Mouse (Mus musculus) activated CD4-positive, CD25-positive, alpha-beta regulatory T cell, adult 4 months (primary cell): Measurements from ENCODE around the gene Prr12. TPM values are rescaled to one million over a fixed set of nuclear protein-coding genes. Genes with fewer than 3 reads are reported as not detected.
A peak's percentile ranks its signal among the peaks of the same experiment; 100 is the strongest.

Experiments
- ATAC-seq: one replicate; pipeline ENCODE4 v1.8.0; 2017
- polyA plus RNA-seq, 2 experiments: library from polyadenylated mRNA; unstranded; fragments of 100-300 nt; shearing (Covaris generic); gene quantifications; one replicate each; pipeline ENCODE4 v1.2.1; 2017

Prr12 gene
- polyA plus RNA-seq, 2 experiments from 2014 or later = 9.5 to 11.4 TPM

DNA sequence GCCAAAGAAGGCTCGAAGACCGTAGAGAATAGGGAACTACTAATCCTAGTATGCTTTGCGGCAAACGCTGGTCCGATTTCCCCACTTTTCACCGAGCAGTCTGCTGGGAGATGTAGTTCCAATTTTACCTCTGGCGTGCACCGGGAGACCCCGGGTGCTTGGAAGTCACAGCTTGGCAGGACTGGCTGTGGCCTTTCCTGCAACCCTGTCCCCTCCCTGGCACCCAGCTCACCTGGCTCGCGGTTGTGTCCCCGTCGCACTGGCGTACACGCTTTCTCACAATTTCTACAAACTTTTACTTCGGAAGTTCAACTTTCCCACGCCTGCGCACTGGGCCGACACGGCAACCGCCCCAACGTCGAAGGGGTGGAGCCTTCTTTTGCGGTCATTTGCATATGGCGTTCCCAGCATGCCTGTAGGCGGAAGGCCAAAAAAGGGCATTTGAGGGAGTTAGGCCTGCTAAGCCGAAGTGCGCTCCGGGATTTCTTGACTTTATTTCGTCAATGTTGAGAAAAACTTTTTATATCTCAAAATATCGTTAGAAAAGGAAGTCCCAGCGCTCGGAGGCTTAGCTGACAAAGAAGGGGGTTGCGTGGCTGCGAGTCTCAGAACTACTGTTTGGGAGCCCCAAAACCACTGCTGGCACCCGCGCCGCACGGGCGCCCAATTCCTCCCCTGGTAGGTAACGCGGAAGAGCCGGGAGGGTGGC lies 55.3 kb downstream of the Prr12 start, which contains the start of gene Irf3:
Gene Irf3 (plus strand): TSS at position 418 of the 709 bp plus-strand sequence.
- ATAC-seq = peak; percentile 95

DNA sequence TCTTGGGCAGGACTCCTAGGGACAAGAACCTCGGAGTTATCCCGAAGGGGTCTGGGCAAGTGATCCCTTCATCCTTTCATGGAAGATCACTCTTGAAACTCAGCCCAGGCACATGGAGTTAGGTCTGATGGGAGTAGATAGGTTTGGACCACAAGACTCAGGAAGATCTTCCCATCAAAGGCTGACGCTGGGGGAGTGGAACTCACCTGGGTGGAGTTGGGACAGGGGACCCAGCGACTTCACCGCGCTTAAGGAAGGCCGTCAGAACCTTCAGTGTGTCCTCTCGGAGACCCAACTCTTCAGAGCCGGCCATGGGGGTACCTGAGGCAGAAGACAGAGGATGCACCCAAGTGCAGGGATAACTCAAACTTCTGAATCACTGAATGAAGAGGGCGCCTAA lies 56.0 kb downstream of the Prr12 start:
- ATAC-seq = no peak

GRCm38 (mm10) chr7:44986879-44987718 lies 65.6 kb downstream of the Prr12 start:
- ATAC-seq = no peak

GRCm38 (mm10) chr7:44986192-44986878 lies 66.3 kb downstream of the Prr12 start, which contains the start of gene Prmt1:
Prmt1 (minus strand) TSS chr7:44986568.
- ATAC-seq = peak; percentile 91

- no peak for ATAC-seq
Measured at GRCm38 (mm10) chr7:44985595-44986191, 67.0 kb downstream of the Prr12 start.

DNA sequence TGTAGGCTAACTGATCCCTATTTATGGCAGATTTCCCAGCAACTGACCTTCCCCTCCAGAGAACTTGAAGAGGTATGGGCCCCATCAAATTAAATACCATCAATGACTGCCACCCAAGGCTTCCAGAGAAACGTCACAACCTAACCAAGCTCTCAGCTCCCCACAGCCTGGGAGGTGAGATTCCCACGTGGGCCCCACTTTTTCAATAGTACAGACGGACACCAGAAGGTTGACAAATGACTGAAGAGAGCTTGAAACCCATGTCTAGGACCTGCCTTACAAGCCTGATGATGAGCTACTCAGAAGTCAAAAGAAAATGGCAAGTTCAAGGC lies 67.9 kb downstream of the Prr12 start:
- ATAC-seq = no peak

- no peak for ATAC-seq
Measured at GRCm38 (mm10) chr7:44983944-44984832, 68.5 kb downstream of the Prr12 start.

DNA sequence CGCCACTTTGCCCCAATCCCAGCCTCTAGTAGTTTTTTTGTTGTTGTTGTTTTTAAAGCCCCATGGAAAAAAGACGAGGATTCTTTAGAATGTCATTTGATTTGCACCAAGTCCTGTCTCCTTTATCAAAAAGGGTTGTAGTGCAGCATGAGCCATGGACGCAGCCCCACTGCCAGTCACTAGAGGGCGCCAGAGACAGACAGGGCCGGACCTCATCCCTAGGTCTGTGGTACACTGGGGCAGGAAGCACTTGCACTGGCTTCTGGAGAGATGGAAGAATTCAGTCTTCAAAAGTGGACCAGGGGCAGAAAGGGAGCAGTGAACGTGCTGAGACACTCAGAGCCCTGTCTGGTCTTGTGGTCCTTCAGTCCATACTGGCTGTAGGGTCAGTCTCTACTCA lies 69.6 kb downstream of the Prr12 start:
- ATAC-seq = no peak

DNA sequence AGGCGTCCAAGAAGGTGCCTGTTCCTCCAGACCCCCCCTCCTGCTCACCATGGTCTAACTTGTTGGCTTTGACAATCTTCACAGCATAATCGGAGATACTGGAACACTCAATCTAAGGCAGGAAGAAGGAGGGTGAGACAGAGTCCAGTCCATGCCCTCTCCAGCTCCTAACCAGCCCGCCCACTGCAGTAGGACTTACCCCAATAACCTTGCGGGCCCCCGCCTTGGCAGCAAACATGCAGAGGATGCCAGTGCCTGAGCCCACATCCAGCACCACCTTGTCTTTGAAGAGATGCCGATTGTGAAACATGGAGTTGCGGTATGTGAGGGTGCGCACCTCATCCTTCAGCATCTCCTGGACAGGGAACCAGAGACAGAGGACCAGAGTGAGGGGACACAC lies 71.1 kb downstream of the Prr12 start:
- ATAC-seq = no peak

DNA sequence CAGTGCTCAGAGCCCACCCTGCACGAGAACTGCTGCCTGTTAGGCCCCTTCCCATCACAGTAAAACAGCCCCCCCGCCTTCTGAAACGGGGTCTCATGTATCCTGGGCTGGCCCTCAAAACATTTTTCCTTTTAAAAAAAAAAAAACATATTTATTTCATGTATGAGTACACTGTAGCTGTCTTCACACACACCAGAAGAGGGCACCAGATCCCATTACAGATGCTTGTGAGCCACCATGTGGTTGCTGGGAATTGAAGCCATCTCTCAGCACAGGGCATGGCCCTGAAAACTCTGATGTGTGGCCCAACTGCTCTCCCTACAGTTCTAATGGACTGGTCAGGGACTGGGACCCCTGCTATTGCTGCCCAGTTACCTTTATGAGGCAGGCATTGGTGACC lies 74.4 kb downstream of the Prr12 start:
- ATAC-seq = no peak

Other genes starting within 250 kb of the Prr12 start
- 10 to 100 TPM; 32.1 to 47.7 TPM for gene Nup62, start 236.8 kb downstream of the Prr12 start, polyA plus RNA-seq
- 1 to 10 TPM; 2.0 to 4.1 TPM for gene Il4i1, start 236.5 kb downstream of the Prr12 start, polyA plus RNA-seq
- 1 to 10 TPM in 1 of 2 experiments, not detected in 1; 1.1 TPM for gene Atf5, start 236.2 kb downstream of the Prr12 start, polyA plus RNA-seq
- gene Akt1s1, start 203.9 kb downstream of the Prr12 start, polyA plus RNA-seq = 1 to 10 TPM; 3.0 to 4.7 TPM
- 10 to 100 TPM; 41.0 to 63.7 TPM for gene Tbc1d17, start 203.8 kb downstream of the Prr12 start, polyA plus RNA-seq
- 10 to 100 TPM; 41.4 to 48.8 TPM for gene Pnkp, start 195.7 kb downstream of the Prr12 start, polyA plus RNA-seq
- gene Ptov1, start 183.1 kb downstream of the Prr12 start, polyA plus RNA-seq = 1 to 10 TPM; 1.3 to 2.3 TPM
- 10 to 100 TPM; 12.2 to 20.1 TPM for gene Med25, start 160.2 kb downstream of the Prr12 start, polyA plus RNA-seq
- 10 to 100 TPM in 1 of 2 experiments, 1 to 10 TPM in 1; 7.3 to 19.3 TPM for gene Fuz, start 156.8 kb downstream of the Prr12 start, polyA plus RNA-seq
- gene Ap2a1, start 123.4 kb downstream of the Prr12 start, polyA plus RNA-seq = 1 to 10 TPM; 6.8 to 8.0 TPM
- not detected for gene Tsks, start 109.7 kb downstream of the Prr12 start, polyA plus RNA-seq
- under 1 TPM; 0.80 to 0.98 TPM for gene Cpt1c, start 78.0 kb downstream of the Prr12 start, polyA plus RNA-seq
- gene Prmt1, start 66.3 kb downstream of the Prr12 start, polyA plus RNA-seq = 100 to 1,000 TPM in 1 of 2 experiments, 10 to 100 TPM in 1; 38.0 to 103 TPM
- gene Irf3, start 55.2 kb downstream of the Prr12 start, polyA plus RNA-seq = 100 to 1,000 TPM in 1 of 2 experiments, 10 to 100 TPM in 1; 88.9 to 129 TPM
- gene Bcl2l12, start 54.2 kb downstream of the Prr12 start, polyA plus RNA-seq = 10 to 100 TPM; 18.4 to 31.8 TPM
- 1 to 10 TPM; 8.6 to 8.7 TPM for gene Scaf1, start 36.5 kb downstream of the Prr12 start, polyA plus RNA-seq
- gene Rras, start 34.9 kb downstream of the Prr12 start, polyA plus RNA-seq = 1 to 10 TPM; 4.5 to 6.1 TPM
- gene Nosip, start 9.5 kb upstream of the Prr12 start, polyA plus RNA-seq = 100 to 1,000 TPM; 143 to 161 TPM
- 1 to 10 TPM in 1 of 2 experiments, under 1 TPM in 1; 0.41 to 1.2 TPM for gene Prrg2, start 9.8 kb upstream of the Prr12 start, polyA plus RNA-seq
- gene Rcn3, start 39.3 kb upstream of the Prr12 start, polyA plus RNA-seq = 1 to 10 TPM; 4.7 to 5.4 TPM
- 1 to 10 TPM in 1 of 2 experiments, under 1 TPM in 1; 0.78 to 1.1 TPM for gene Fcgrt, start 51.0 kb upstream of the Prr12 start, polyA plus RNA-seq
- 1,000 to 10,000 TPM; 4,562 to 5,652 TPM for gene Rps11, start 71.6 kb upstream of the Prr12 start, polyA plus RNA-seq
- 1,000 to 10,000 TPM; 7,090 to 8,122 TPM for gene Rpl13a, start 75.9 kb upstream of the Prr12 start, polyA plus RNA-seq
- not detected for gene Gm45713, start 83.3 kb upstream of the Prr12 start, polyA plus RNA-seq
- gene Flt3l, start 83.6 kb upstream of the Prr12 start, polyA plus RNA-seq = 100 to 1,000 TPM; 118 to 125 TPM
- gene Pih1d1, start 101.4 kb upstream of the Prr12 start, polyA plus RNA-seq = 10 to 100 TPM; 44.4 to 53.0 TPM
- gene Aldh16a1, start 101.7 kb upstream of the Prr12 start, polyA plus RNA-seq = 10 to 100 TPM; 21.4 to 27.4 TPM
- not detected for gene Slc17a7, start 111.1 kb upstream of the Prr12 start, polyA plus RNA-seq
- not detected for gene Gfy, start 126.7 kb upstream of the Prr12 start, polyA plus RNA-seq
- not detected for gene Pth2, start 128.1 kb upstream of the Prr12 start, polyA plus RNA-seq
- gene Ccdc155, start 152.0 kb upstream of the Prr12 start, polyA plus RNA-seq = under 1 TPM; 0.24 to 0.34 TPM
- 10 to 100 TPM; 20.6 to 24.7 TPM for gene Dkkl1, start 159.3 kb upstream of the Prr12 start, polyA plus RNA-seq
- gene Tead2, start 162.9 kb upstream of the Prr12 start, polyA plus RNA-seq = 1 to 10 TPM; 1.5 to 2.8 TPM
- gene Cd37, start 186.2 kb upstream of the Prr12 start, polyA plus RNA-seq = 100 to 1,000 TPM; 420 to 495 TPM
- not detected for gene Slc6a16, start 188.2 kb upstream of the Prr12 start, polyA plus RNA-seq
- not detected for gene Slc6a21, start 224.6 kb upstream of the Prr12 start, polyA plus RNA-seq